Mouse (Mus musculus) adrenal gland, postnatal 14 days (tissue): ENCODE results near the gene Upk3bl. TPM values are rescaled to one million over a fixed set of nuclear protein-coding genes. Genes with fewer than 3 reads are reported as not detected.
A peak's percentile ranks its signal among the peaks of the same experiment; 100 is the strongest.
"Not testable (repeated sequence)": the region's sequence is repeated elsewhere in the genome, so short reads cannot be mapped to it uniquely, and the experiment has no call there.

Source experiments
- DNase-seq: peaks from one replicate; pipeline ENCODE4 v3.0.0; 2021; ENCODE audit warnings: mixed read lengths
- total RNA-seq: library from RNA; stranded (reverse); gene quantifications from 2 replicates; pipeline ENCODE4 v1.2.3, GENCODE M21; 2021

Gene Upk3bl
- total RNA-seq, 1 experiment from 2014 or later = not detected

DNA sequence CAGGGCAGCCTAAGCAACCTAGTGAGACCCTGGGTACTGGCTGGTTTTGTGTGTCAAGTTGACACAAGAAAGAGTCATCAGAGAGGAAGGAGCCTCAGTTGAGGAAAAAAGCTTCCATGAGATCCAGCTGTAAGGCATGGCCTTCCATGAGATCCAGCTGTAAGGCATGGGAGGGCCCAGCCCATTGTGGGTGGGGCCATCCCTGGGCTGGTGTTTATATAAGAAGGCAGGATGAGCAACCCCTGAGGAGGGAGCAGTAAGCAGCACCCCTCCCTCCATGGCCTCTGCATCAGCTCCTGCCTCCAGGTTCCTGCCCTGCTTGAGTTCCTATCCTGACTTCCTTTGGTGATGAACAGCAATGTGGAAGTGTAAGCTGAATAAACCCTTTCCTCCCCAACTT lies 5.8 kb upstream of the Upk3bl start:
- not testable (repeated sequence) for DNase-seq

DNA sequence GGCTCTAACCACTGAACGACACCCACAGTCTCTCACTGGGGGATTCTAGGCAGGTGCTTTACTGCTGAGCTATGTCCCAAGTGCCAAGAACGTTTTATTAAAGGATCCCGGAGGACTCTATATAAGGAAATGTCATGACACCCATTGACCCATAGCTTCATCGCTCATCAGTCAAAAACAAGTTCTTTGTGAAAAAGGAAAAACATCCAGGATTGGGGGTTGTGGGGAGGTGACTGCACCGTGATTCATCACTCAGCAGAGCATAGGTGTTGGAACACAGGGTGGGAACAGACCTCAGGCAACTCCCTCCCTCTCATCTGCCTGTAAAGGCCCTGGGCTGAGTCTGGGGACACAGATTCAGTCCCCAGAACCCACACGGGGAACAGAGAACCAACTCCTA lies 4.4 kb upstream of the Upk3bl start:
- DNase-seq = no peak

GRCm38 (mm10) chr5:136051231-136052085 lies 2.8 kb upstream of the Upk3bl start:
- peak; percentile 87 for DNase-seq

DNA sequence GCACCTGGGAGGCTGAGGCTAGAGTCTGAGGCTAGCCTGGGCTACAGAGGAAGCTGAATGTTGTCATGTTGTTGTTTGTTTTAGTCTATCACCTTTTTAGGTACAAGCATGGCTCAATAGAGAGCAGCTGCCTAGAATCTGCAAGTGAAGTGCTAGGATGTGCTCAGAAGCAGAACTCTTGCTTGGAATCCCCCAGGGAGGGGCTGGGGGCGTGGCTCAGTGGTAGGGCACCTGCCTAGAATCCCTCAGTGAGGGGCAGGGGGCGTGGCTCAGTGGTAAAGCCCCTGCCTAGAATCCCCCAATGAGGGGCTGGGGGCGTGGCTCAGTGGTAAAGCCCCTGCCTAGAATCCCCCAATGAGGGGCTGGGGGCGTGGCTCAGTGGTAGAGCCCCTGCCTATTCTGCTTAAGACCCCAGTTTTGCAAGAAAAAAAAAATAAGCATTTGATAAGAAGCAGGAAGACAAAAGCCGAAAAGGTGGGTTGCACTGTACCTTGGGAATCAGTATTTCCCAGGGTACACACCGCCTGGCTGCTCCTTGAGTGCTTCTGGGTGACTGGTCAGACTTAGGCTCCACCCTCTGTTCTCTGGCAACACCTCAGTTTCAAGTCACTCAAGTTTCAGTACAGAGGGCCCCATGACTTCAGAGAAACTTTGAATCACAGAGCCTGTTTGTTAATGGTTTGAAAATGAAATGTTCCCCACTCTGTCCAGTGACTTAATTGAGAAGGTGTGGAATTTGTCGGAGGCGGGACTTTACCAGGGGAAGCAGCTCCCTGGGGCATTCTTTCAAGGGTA lies 1.2 kb upstream of the Upk3bl start:
- DNase-seq = peak; percentile 44

DNA sequence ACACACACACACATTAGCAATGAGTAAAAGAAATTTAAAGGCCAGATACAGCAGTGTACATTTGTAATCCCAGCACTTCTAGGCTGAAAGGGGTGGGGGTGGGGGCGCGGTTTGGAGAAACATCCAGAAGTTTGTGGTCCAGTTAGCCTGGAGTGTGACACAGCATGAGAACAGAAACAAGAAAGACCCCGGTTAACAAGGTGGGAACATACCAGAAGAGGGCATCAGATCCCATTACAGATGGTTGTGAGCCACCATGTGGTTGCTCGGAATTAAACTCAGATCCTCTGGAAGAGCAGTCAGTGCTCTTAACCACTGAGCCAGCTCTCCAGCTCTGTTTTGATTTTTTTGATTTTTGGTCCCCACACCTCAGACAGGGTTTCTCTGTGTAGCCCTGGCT lies 1.8 kb downstream of the Upk3bl start:
- DNase-seq = no peak

GRCm38 (mm10) chr5:136057085-136057484 lies 2.8 kb downstream of the Upk3bl start:
- DNase-seq = no peak

DNA sequence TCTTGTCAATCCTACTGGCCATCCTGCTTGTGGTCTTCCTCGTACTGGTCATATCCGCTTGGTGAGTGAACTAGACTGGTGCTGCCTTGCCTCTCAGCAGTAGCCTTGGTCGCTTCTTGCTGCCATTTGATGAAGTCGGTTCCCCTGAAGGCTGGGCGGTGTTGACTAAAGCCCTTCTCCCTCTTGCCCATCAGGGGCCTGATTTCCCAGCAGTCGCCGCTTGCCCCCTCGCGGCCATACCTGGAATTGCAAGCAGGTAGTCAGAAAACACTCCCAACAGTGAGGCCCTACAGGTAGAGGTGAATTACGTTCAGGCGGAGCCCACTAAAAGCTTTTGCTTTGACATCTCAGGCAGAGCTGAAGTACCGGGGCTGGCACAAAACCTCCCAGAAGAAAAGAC lies 7.3 kb downstream of the Upk3bl start:
- peak; percentile 89 for DNase-seq

GRCm38 (mm10) chr5:136063920-136064319 lies 9.6 kb downstream of the Upk3bl start:
- no peak for DNase-seq

- not testable (repeated sequence) for DNase-seq
Measured at GRCm38 (mm10) chr5:136066404-136067148, 12.3 kb downstream of the Upk3bl start.

DNA sequence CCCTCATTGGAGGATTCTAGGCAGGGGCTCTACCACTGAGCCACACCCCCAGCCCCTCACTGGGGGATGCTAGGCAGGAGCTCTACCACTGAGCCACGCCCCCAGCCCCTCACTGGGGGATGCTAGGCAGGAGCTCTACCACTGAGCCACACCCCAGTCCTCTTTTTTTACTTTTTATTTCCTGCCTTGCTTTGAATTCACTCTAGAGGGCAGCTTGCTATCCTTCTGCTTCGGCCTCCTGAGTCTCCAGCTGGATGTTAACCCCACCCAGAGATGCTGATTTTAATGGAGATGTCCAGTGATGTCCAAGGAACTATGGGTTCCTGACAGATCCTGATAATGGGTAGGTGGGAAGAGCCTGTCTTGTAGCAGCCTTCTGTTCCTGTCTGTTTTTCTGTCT lies 15.1 kb downstream of the Upk3bl start:
- no peak for DNase-seq

- DNase-seq = no peak
Measured at GRCm38 (mm10) chr5:136073051-136073450, 18.8 kb downstream of the Upk3bl start.

DNA sequence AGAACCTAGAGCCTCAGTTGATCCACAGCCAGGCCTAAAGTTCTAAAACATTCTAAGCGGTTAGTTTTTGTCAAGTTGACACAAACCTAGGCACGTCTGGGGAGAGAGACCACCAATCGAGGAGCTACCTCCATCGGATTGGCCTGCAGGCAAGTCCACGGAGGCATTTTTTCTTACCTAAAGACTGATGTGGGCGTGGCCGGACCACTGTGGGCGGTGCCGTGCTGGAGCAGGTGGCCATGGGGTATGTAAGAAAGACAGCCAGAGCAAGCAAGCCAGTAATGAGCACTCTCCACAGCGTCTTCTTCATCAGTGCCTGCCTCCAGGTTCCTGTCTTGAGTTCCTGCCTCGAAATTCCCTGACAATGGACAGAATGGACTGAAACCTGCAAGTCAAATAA lies 19.2 kb downstream of the Upk3bl start:
- DNase-seq = no peak

DNA sequence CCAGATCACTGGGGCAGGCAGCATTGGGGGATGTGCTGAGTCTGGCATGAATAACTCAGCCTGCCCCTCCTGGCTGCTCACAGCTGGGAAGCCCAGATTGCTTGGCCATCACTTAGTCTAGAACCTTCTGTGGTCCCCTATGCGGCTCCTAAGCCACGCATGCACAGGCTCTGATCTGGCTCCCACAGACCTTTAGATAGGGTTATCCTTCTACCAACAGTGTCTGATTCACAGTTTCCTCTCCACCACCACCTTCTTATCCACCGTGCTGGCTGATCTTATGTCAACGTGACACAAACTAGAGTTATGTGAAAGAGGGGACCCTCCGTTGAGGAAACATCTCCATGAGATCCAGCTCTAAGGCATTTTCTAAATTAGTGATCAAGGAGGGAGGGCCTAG lies 20.8 kb downstream of the Upk3bl start:
- DNase-seq = no peak

- DNase-seq = no peak
Measured at GRCm38 (mm10) chr5:136076284-136076683, 22.0 kb downstream of the Upk3bl start.

GRCm38 (mm10) chr5:136077001-136077550 lies 22.8 kb downstream of the Upk3bl start:
- DNase-seq = no peak

- no peak for DNase-seq
Measured at GRCm38 (mm10) chr5:136078136-136078535, 23.8 kb downstream of the Upk3bl start.

DNA sequence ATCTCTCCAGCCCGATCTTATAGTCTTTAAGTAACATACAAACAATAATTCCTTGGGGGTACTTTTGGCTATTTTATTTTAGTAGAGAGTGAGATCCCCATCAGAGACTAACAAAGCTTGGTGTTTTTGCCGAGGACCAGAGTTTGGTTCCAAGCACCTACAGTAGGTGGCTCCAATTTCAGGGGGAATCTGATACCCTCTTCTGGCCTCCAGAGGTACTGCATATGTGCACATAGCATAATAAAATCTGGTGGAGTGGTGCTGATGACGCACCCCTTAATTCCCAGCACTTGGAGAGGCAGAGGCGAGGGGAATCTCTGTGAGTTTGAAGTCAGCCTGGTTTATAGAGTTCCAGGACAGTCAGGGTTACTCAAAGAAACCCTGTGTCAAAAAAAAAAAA lies 28.1 kb downstream of the Upk3bl start:
- no peak for DNase-seq

DNA sequence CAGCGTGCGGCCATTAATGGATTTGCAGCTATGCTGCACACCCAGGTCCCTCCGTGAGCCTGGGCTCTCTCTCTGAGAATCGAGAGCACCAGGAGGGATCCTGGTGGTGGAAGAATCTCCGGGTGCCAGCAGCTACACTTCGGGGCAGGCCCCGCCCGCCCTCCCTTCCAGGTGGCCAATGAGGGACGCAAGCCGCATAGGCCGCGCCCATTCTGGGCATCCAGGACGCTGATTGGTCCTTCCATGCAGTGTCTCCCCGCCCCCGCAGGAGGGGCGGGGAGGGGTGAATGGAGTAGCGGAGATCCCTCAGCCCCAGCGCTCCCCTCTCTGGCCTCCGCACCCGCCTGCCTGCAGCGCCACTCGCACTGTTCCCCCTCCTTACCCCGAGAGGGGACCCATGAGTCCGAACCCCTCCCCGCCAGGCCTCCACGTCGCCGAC lies 29.4 kb downstream of the Upk3bl start, which contains the start of gene Rasa4:
Gene Rasa4 (plus strand): TSS at position 248 of the 439 bp plus-strand sequence.
- DNase-seq = peak; percentile 96

GRCm38 (mm10) chr5:136084144-136084881 lies 30.0 kb downstream of the Upk3bl start:
- DNase-seq = peak; percentile 47

GRCm38 (mm10) chr5:136084891-136085651 lies 30.8 kb downstream of the Upk3bl start:
- DNase-seq = peak; percentile 82

- DNase-seq = no peak
Measured at GRCm38 (mm10) chr5:136086290-136086689, 32.0 kb downstream of the Upk3bl start.
